In the genomic region with DNA sequence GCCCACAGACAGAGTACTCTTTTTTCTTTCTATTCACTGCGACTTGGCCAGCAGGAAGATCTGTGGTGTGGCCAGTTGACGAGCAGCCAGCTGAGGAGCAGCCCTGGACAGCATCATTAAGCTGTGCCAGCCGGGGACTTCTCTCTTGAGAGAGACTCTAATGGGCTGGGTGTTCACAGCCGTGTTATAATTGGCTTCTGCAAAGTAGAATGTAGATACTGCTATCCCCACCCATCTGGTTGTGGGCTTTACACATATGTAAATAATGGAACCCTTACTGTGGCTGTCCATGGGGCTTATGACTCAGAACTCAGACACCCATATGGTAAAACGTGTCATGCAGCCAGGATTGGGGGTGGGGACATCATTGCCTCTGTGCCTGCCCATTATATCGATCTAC, we compare ENCODE assay signal across 9 mouse cellular contexts.
A peak's percentile ranks its signal among the peaks of the same experiment; 100 is the strongest.
DNase-seq lines count a peak whose midpoint lies in the region; ATAC-seq and TF ChIP-seq lines count a peak whose summit lies in the region.
"Had no signal": no experiment of that assay in that cellular context is flagged by ENCODE, and none has a peak within 500 bp of the region (broad histone marks: within the 10 kb centered on the region; RNA-seq: fewer than 3 reads in every experiment).

No protein-coding gene starts in this region.

- H3K4me3 ChIP-seq in heart, embryonic 10.5 days = no peak overlapping the region
- H3K4me3 ChIP-seq in forebrain, postnatal 0 days (ENCODE audit: low read depth, low read length) = no peak overlapping the region
- H3K4me3 ChIP-seq in stomach, embryonic 14.5 days (ENCODE audit: low read depth, low read length) = no peak overlapping the region

- H3K4me1 ChIP-seq in heart, embryonic 10.5 days = no peaks in the 10 kb centered on the region
- no peaks in the 10 kb centered on the region for H3K4me1 ChIP-seq in forebrain, postnatal 0 days (ENCODE audit: insufficient read depth)
- 0 out of 2 replicates have a peak, but pooled peaks cover 3% of the 10 kb centered on the region for H3K4me1 ChIP-seq in stomach, embryonic 14.5 days (ENCODE audit: control insufficient read depth, insufficient read depth, low read length)

- TF ChIP-seq CTCF in forebrain, postnatal 0 days (IDR thresholded peaks at IDR 0.05; ENCODE audit: low read depth) = no peak

- H3K27me3 ChIP-seq in heart, embryonic 10.5 days (ENCODE audit: insufficient read depth, poor library complexity, severe bottlenecking) = no peaks in the 10 kb centered on the region
- no peaks in the 10 kb centered on the region for H3K27me3 ChIP-seq in forebrain, postnatal 0 days (ENCODE audit: insufficient read depth, low read length)
- no peaks in the 10 kb centered on the region for H3K27me3 ChIP-seq in stomach, embryonic 14.5 days (ENCODE audit: control insufficient read depth, insufficient read depth, low read length)

- no peak overlapping the region for H3K4me2 ChIP-seq in forebrain, postnatal 0 days (ENCODE audit: low read depth)
- no peak overlapping the region for H3K4me2 ChIP-seq in stomach, embryonic 14.5 days (replicated peaks; ENCODE audit: low read depth, low read length)

- no peaks in the 10 kb centered on the region for H3K9me3 ChIP-seq in heart, embryonic 10.5 days
- no peaks in the 10 kb centered on the region for H3K9me3 ChIP-seq in forebrain, postnatal 0 days (ENCODE audit: low read length)
- H3K9me3 ChIP-seq in stomach, embryonic 14.5 days (ENCODE audit: control insufficient read depth, low read depth, low read length) = no peaks in the 10 kb centered on the region

- ATAC-seq in forebrain, postnatal 0 days = peak; percentile 90
- ATAC-seq in stomach, embryonic 14.5 days (ENCODE audit: insufficient number of reproducible peaks, insufficient read depth, low FRiP score, low read depth) = 0 out of 2 replicates have a peak, but pooled peaks have one; percentile 10
- no peak for ATAC-seq in erythroid progenitor cell, adult 5-6 weeks (replicated peaks; ENCODE audit: low FRiP score, poor library complexity, severe bottlenecking)
- ATAC-seq: intestine, postnatal 0 days had no signal

- H3K9ac ChIP-seq in forebrain, postnatal 0 days = no peak overlapping the region
- H3K9ac ChIP-seq in stomach, embryonic 14.5 days (replicated peaks; ENCODE audit: low read depth, low read length) = no peak overlapping the region

- intact Hi-C loops in heart, postnatal 10 days (cut with DNase I) = no loop called here

- H3K36me3 ChIP-seq in heart, embryonic 10.5 days = no peaks in the 10 kb centered on the region
- H3K36me3 ChIP-seq in forebrain, postnatal 0 days (ENCODE audit: insufficient read depth) = no peaks in the 10 kb centered on the region
- no peaks in the 10 kb centered on the region for H3K36me3 ChIP-seq in stomach, embryonic 14.5 days (ENCODE audit: control insufficient read depth, insufficient read depth, low read length)

- peak; percentile 25 to 44 for DNase-seq in heart, postnatal 10 days
- no peak for DNase-seq in heart, embryonic 10.5 days (ENCODE audit: low spot score)
- DNase-seq in forebrain, postnatal 0 days = peak; percentile 64
- DNase-seq in left cerebral cortex, adult 18-20 months (ENCODE audit: low spot score in 2 of 2) = peak; percentile 35 to 40
- DNase-seq in liver = no peak
- DNase-seq in embryo, embryonic 10 days (ENCODE audit: low spot score) = no peak

- no peak overlapping the region for H3K27ac ChIP-seq in heart, embryonic 10.5 days
- H3K27ac ChIP-seq in forebrain, postnatal 0 days (ENCODE audit: low read depth, low read length) = no peak overlapping the region
- H3K27ac ChIP-seq in stomach, embryonic 14.5 days (ENCODE audit: low read length) = no peak overlapping the region

- WGBS in heart, embryonic 10.5 days = 54% methylated on average over 6 of the region's 6 CpGs
- 16% methylated on average over 6 of the region's 6 CpGs for WGBS in forebrain, postnatal 0 days
- 47% methylated on average over 6 of the region's 6 CpGs for WGBS in stomach, embryonic 14.5 days

Comparison
In these comparisons a context has a peak if more than half of its experiments do, and no peak if none do; other contexts are left out.
1. DNase-seq: peak in heart, postnatal 10 days (2 of 2), forebrain, postnatal 0 days (single experiment) and left cerebral cortex, adult 18-20 months (2 of 2); none in heart, embryonic 10.5 days (single experiment), liver (single experiment) and embryo, embryonic 10 days (single experiment).